Mouse (Mus musculus): ENCODE results near the gene Tgm6. TPM values are rescaled to one million over a fixed set of nuclear protein-coding genes. Genes with fewer than 3 reads are reported as not detected.

The Tgm6 gene
- total RNA-seq, 2 experiments from 2014 or later = not detected

GRCm38 (mm10) chr2:130155851-130156250 is 43.6 kb downstream of the Tgm6 start:
- no peak for DNase-seq
- TF ChIP-seq CTCF (IDR thresholded peaks at IDR 0.05) = no peak
- Histone ChIP-seq H3K4me3 (no peak overlapping the region), H3K27ac (no peak overlapping the region)
- intact Hi-C loops (cut with DNase I) = no loop called here

DNA sequence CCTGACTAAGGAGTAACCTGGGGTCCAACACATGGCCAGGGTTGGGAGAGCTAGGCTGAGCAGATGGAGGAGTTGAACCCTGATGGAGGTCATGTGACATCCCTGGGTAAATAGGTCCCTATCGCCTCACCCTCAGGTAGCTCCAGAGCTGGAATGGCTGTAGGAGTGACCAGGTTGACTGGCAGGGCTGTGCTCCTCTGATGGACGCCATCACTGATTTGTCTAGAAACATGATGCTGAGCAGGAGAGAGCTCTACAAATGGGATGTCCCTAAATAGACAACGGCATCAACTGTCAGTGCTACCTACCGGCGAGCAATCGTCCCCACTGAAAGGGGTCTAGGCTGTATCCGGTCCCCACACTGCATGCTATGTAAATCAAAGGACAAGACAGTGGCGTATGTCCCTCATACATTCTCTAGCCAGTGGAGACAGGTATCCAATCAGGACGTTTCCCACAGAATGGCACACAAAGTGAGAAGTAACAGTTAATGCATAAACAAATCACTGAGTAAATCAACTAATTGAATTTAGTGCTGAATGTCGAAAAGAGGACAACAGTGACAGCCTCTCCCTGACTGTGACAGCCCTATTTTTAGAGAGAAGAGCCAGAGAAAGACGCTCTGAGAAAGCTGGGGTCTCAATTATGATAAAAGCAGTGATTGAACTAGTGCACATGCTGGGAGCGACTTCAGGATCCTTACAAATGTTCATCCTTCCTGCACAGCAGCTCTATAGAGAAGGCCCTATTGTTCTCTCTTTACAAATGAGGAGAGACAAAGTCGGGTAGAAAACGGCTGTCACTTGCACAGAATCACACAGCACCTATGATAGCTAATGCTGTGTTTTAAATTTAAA is 45.2 kb downstream of the Tgm6 start:
- no peak for DNase-seq
- intact Hi-C loops (cut with DNase I) = no loop called here

GRCm38 (mm10) chr2:130158088-130158437 is 45.8 kb downstream of the Tgm6 start:
- Histone ChIP-seq H3K27ac (no peak overlapping the region), H3K4me3 (no peak overlapping the region)
- intact Hi-C loops (cut with DNase I) = no loop called here
- DNase-seq = no peak
- no peak for TF ChIP-seq CTCF (IDR thresholded peaks at IDR 0.05)

More for the DNA sequence above, 45.2 kb downstream of the Tgm6 start:
- Histone ChIP-seq H3K27ac (no peak overlapping the region), H3K4me3 (no peak overlapping the region)
- no peak for TF ChIP-seq CTCF (IDR thresholded peaks at IDR 0.05)

GRCm38 (mm10) chr2:130162701-130163100 is 50.5 kb downstream of the Tgm6 start:
- intact Hi-C loops (cut with DNase I) = no loop called here
- no peak for DNase-seq

GRCm38 (mm10) chr2:130166311-130167214 is 54.3 kb downstream of the Tgm6 start:
- DNase-seq = no peak
- intact Hi-C loops (cut with DNase I) = loop anchor here (5.0 kb wide), 1 partner anchor 99 kb away; no protein-coding TSS in a partner anchor
- no peak overlapping the region for H3K27ac ChIP-seq
- TF ChIP-seq CTCF (IDR thresholded peaks at IDR 0.05) = peak; percentile 48
- H3K4me3 ChIP-seq = no peak overlapping the region

More at GRCm38 (mm10) chr2:130162701-130163100, 50.5 kb downstream of the Tgm6 start:
- no peak for TF ChIP-seq CTCF (IDR thresholded peaks at IDR 0.05)
- H3K27ac ChIP-seq = no peak overlapping the region
- H3K4me3 ChIP-seq = no peak overlapping the region

GRCm38 (mm10) chr2:130167861-130168260 is 55.6 kb downstream of the Tgm6 start:
- peak; percentile 63 for TF ChIP-seq CTCF (IDR thresholded peaks at IDR 0.05)
- peak; percentile 57 for DNase-seq
- Histone ChIP-seq H3K27ac (no peak overlapping the region), H3K4me3 (no peak overlapping the region)
- intact Hi-C loops (cut with DNase I) = loop anchor here (5.0 kb wide), 1 partner anchor 101 kb away; no protein-coding TSS in a partner anchor

DNA sequence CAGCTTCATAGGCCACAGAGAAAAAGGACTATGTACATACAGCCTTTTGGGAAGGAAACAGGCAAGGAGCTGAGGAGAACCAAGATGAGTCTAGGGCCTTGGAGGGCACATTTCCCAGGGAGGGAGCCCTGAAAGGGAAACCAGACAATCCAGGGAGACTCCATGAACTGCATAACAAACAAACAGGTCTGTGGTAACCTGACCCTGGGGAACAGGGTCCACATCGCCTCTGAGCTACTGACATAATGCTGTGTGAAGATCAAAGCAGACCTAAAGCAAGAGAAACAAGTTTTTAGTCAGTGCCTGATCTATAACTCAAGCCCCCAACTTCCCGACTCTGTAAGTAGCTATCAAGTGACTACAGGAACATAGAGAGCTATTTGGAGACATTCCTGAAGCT is 59.5 kb downstream of the Tgm6 start:
- no peak for DNase-seq
- TF ChIP-seq CTCF (IDR thresholded peaks at IDR 0.05) = no peak
- Histone ChIP-seq H3K27ac (no peak overlapping the region), H3K4me3 (no peak overlapping the region)
- intact Hi-C loops (cut with DNase I) = loop anchor here (10.0 kb wide), 2 partner anchors 287 to 1067 kb away; partner anchors contain the start of gene Polr1b

- intact Hi-C loops (cut with DNase I) = loop anchor here (5.0 to 10.0 kb wide), 3 partner anchors 292 to 1072 kb away; partner anchors contain the start of genes Polr1b and Stk35
- Histone ChIP-seq H3K4me3 (peak overlapping the region; percentile 84), H3K27ac (peak overlapping the region; percentile 98)
- DNase-seq = no peak
- no peak for TF ChIP-seq CTCF (IDR thresholded peaks at IDR 0.05)
These were observed 64.6 kb downstream of the Tgm6 start for GRCm38 (mm10) chr2:130176820-130177219.

DNA sequence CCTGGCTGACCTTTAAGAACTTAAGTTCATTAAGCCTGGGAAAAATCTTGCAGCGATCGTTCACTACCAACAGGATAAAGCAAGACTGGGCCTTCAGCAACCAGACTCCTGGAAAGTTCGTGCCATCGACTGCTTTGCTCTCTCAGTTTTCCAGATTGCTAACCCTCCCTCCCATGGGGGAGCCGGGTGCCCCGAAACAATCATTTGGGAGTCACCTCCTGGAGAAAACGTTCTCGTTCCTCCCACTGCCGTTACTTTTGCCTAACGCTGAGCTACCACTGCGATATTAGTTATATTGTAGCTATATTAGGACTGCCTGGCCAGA is 66.1 kb downstream of the Tgm6 start:
- intact Hi-C loops (cut with DNase I) = loop anchor here (2.0 to 10.0 kb wide), 4 partner anchors 106 to 1074 kb away; partner anchors contain the start of genes Idh3b, Polr1b and Stk35
- DNase-seq = no peak
- TF ChIP-seq CTCF (IDR thresholded peaks at IDR 0.05) = no peak
- peak overlapping the region; percentile 98 for H3K27ac ChIP-seq
- H3K4me3 ChIP-seq = peak overlapping the region; percentile 84

GRCm38 (mm10) chr2:130178706-130179506 is 66.7 kb downstream of the Tgm6 start, which contains the start of gene Snrpb:
Gene Snrpb (minus strand): TSS chr2:130179403.
- DNase-seq = peak; percentile 94
- Histone ChIP-seq H3K27ac (peak within 1 kb of the TSS; percentile 98), H3K4me3 (peak within 1 kb of the TSS; percentile 84)
- no peak for TF ChIP-seq CTCF (IDR thresholded peaks at IDR 0.05)
- intact Hi-C loops (cut with DNase I) = loop anchor here (2.0 to 10.0 kb wide), 4 partner anchors 106 to 1074 kb away; partner anchors contain the start of genes Idh3b, Polr1b and Stk35

GRCm38 (mm10) chr2:130179507-130180019 is 67.3 kb downstream of the Tgm6 start:
- intact Hi-C loops (cut with DNase I) = loop anchor here (2.0 to 10.0 kb wide), 5 partner anchors 93 to 1075 kb away; partner anchors contain the start of genes Idh3b, Nop56, Polr1b and Stk35
- H3K27ac ChIP-seq = peak overlapping the region; percentile 98

More at GRCm38 (mm10) chr2:130179507-130180019, 67.3 kb downstream of the Tgm6 start:
- no peak for TF ChIP-seq CTCF (IDR thresholded peaks at IDR 0.05)
- DNase-seq = no peak
- H3K4me3 ChIP-seq = peak overlapping the region; percentile 84
